Mouse (Mus musculus) liver, embryonic 13.5 days (tissue): Measurements from ENCODE around the gene Syngr1. TPM values are rescaled to one million over a fixed set of nuclear protein-coding genes. Genes with fewer than 3 reads are reported as not detected.

ENCODE experiments used
- ATAC-seq: fragments of 200-750 bp; cut with Nextera tagmentation; 2 replicates; pipeline ENCODE4 v1.8.0; 2017; ENCODE audit warnings: low read depth, mild to moderate bottlenecking, moderate number of reproducible peaks, moderate library complexity
- DNase-seq: peaks from one replicate; pipeline ENCODE4 v3.0.0; 2022
- H3K27ac ChIP-seq: fragments of 300-500 bp; sonication (generic); 2 replicates; pipeline ENCODE4 v1.5.1; 2015; ENCODE audit warnings: moderate library complexity, mild to moderate bottlenecking, inconsistent platforms
- H3K27me3 ChIP-seq: fragments of 300-500 bp; sonication (generic); 2 replicates; pipeline ENCODE4 v1.6.1; 2015; ENCODE audit warnings: mild to moderate bottlenecking, inconsistent platforms
- H3K36me3 ChIP-seq: fragments of 300-500 bp; sonication (generic); 2 replicates; pipeline ENCODE4 v1.6.1; 2015; ENCODE audit warnings: mild to moderate bottlenecking, inconsistent platforms
- H3K4me1 ChIP-seq: fragments of 300-500 bp; sonication (generic); replicated peaks from 2 replicates; pipeline ENCODE4 v1.6.1; 2015; ENCODE audit warnings: inconsistent platforms
- H3K4me2 ChIP-seq: fragments of 300-500 bp; sonication (generic); 2 replicates; pipeline ENCODE4 v1.6.1; 2015; ENCODE audit warnings: inconsistent platforms, mild to moderate bottlenecking, moderate library complexity
- H3K4me3 ChIP-seq: fragments of 300-500 bp; sonication (generic); replicated peaks from 2 replicates; pipeline ENCODE4 v1.5.1; 2015; ENCODE audit warnings: mild to moderate bottlenecking, inconsistent platforms
- H3K9ac ChIP-seq: fragments of 300-500 bp; sonication (generic); 2 replicates; pipeline ENCODE4 v1.6.1; 2015; ENCODE audit warnings: mild to moderate bottlenecking, inconsistent platforms
- H3K9me3 ChIP-seq: fragments of 300-500 bp; sonication (generic); replicated peaks from 2 replicates; pipeline ENCODE4 v1.6.1; 2016; ENCODE audit warnings: inconsistent platforms
- WGBS: fragments of 180-500 bp; shearing (Covaris S2); methylation state at CpG from one replicate; pipeline ENCODE4 v1.1.7; 2015; ENCODE audit not compliant: insufficient replicate concordance; 5-methylcytosine and 5-hydroxymethylcytosine counted together
- polyA plus RNA-seq: library from polyadenylated mRNA; unstranded; fragments of >200 nt; fragmentation: Nextera tagmentation; extraction: Ambion mirVana; gene quantifications from 2 replicates; pipeline ENCODE4 v1.2.1, GENCODE M21; 2015

Gene Syngr1
- polyA plus RNA-seq, 1 experiment from 2014 or later = 20.5 TPM

DNA sequence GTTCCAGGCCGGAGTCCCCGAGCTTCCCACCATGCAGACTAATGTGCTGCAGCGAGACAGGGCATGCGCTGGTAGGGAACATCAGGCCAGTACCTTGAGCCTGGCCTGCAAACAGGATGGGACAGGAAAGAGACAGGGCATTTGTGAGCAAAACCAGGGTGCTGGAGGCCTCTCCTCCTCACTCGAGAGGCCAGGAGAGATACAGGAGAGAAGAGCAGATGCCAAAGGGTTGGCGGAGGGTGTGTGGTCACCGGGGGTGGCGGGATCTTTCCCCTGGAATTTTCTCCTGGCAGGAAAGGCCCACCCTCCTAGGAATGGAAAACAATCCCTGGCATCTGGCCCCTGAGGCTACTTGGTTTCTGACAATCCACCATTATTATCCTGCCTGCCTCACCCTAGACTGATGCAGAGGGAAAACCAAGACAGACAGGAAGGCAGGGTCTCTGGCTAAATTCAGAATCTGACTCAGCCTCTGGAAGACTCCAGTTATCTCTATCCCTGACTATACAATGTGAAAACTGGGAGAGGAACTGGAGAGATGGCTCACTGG is 21.0 kb upstream of the Syngr1 start:
- Histone ChIP-seq H3K27me3 (peaks cover 17% of the 10 kb centered on the region; the same call in 1 of the 2 replicates), H3K4me2 (no peak overlapping the region), H3K36me3 (no peaks in the 10 kb centered on the region), H3K27ac (no peak overlapping the region), H3K4me1 (peaks cover 25% of the 10 kb centered on the region), H3K9me3 (no peaks in the 10 kb centered on the region), H3K9ac (no peak overlapping the region), H3K4me3 (no peak overlapping the region)
- no peak for DNase-seq
- no peak for ATAC-seq
- 58% methylated on average over 8 of the region's 8 CpGs for WGBS

DNA sequence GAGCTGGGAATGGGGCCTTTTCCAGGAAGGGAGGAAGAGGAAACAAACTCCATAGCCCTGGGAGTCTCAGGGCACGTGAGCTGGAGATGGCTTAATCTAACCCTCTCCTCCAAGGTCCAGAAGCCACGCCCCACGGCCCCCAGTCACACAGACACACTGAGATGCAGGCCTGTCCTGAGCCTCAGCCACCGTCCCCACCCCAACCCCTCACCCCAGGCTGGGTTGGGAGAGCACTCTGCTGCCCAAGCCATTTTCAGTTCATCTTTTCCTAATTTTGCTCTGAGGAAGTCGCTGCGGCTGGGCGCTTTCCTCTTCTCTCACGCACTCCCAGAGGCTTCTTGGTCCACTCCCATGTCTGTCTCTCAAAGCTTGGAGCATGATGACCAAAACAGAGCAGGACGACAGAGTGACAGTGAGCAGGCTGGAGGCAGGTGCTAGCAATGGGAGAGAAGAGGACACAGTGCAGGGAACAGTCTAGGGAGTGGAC is 19.1 kb upstream of the Syngr1 start:
- H3K9me3 ChIP-seq = no peaks in the 10 kb centered on the region
- ATAC-seq = no peak
- H3K27ac ChIP-seq = no peak overlapping the region
- peaks cover 14% of the 10 kb centered on the region; the same call in 1 of the 2 replicates for H3K27me3 ChIP-seq
- H3K4me2 ChIP-seq = no peak overlapping the region
- peaks cover 5% of the 10 kb centered on the region for H3K36me3 ChIP-seq
- no peak for DNase-seq
- H3K9ac ChIP-seq = no peak overlapping the region
- 24% methylated on average over 9 of the region's 9 CpGs for whole genome bisulfite sequencing
- no peak overlapping the region for H3K4me3 ChIP-seq
- H3K4me1 ChIP-seq = peaks cover 43% of the 10 kb centered on the region

DNA sequence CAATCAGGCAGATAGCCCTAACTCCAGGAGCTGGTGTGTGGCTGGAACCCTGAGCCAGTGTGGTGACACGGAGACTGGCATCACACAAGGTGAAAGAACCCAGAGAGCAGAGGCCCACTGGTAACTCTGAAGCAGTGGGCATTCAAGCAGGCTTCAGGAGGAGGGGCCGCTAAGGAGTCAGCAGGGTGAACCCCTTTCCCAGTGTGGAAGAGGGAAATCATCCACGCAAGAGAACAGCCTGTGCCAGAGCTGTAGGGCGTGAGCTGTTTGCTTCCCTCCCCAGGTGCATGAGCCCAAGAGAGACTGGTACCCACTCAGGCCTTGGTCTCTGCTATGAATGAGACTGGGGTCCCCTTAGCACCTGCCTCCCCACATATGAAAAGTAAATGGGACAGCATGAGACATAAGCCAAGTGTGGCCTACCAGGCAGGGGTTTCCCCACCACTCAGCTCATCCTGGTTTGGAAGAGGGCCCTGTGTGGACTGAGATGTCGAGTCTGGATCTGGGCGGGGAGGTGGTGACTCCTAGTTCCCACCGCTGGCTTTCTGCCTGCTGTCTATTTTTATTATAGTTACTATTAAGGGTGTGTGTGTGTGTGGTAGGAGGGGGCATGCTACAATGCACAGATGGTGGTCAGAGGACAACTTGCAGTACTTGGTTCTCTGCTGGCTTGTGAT is 18.4 kb upstream of the Syngr1 start:
- no peak overlapping the region for H3K4me2 ChIP-seq
- peaks cover 12% of the 10 kb centered on the region; the same call in 1 of the 2 replicates for H3K27me3 ChIP-seq
- H3K27ac ChIP-seq = no peak overlapping the region
- peaks cover 48% of the 10 kb centered on the region for H3K4me1 ChIP-seq
- no peak overlapping the region for H3K4me3 ChIP-seq
- H3K9ac ChIP-seq = no peak overlapping the region
- H3K9me3 ChIP-seq = no peaks in the 10 kb centered on the region
- WGBS = 73% methylated on average over 7 of the region's 7 CpGs
- ATAC-seq (no peak), DNase-seq (no peak)
- H3K36me3 ChIP-seq = peaks cover 13% of the 10 kb centered on the region

DNA sequence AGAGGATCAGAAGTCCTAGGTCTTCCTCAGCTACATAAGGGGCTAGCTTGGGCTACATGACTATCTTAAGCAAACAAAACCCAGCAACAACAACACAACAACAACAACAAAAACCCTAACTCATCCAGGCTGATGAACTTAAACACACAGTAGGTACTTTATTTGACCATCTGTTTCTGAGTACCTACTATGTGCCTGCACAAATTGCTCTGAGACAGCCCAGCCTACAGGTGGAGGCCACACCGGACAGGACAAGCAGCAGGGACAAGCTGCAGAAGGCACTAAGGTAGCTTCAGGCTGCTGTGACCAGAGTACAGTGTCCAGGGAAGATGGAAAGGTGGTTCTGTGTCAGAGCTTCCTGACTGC is 17.9 kb upstream of the Syngr1 start:
- no peak overlapping the region for H3K27ac ChIP-seq
- H3K36me3 ChIP-seq = peaks cover 18% of the 10 kb centered on the region
- DNase-seq (no peak), ATAC-seq (no peak)
- H3K27me3 ChIP-seq = peaks cover 12% of the 10 kb centered on the region; the same call in 1 of the 2 replicates
- 91% methylated on average over 1 of the region's 1 CpGs for WGBS
- no peaks in the 10 kb centered on the region for H3K9me3 ChIP-seq
- no peak overlapping the region for H3K4me2 ChIP-seq
- no peak overlapping the region for H3K4me3 ChIP-seq
- peaks cover 53% of the 10 kb centered on the region for H3K4me1 ChIP-seq
- H3K9ac ChIP-seq = no peak overlapping the region

GRCm38 (mm10) chr15:80074663-80075373 is 16.3 kb upstream of the Syngr1 start:
- Histone ChIP-seq H3K4me1 (peaks cover 69% of the 10 kb centered on the region), H3K9ac (peak overlapping the region; percentile 35; the same call in 1 of the 2 replicates), H3K4me3 (no peak overlapping the region), H3K36me3 (peaks cover 34% of the 10 kb centered on the region), H3K27me3 (peaks cover 12% of the 10 kb centered on the region; the same call in 1 of the 2 replicates), H3K27ac (peak overlapping the region; percentile 80), H3K9me3 (no peaks in the 10 kb centered on the region), H3K4me2 (no peak overlapping the region)
- DNase-seq = no peak
- 29% methylated on average over 6 of the region's 6 CpGs for WGBS
- ATAC-seq = no peak

DNA sequence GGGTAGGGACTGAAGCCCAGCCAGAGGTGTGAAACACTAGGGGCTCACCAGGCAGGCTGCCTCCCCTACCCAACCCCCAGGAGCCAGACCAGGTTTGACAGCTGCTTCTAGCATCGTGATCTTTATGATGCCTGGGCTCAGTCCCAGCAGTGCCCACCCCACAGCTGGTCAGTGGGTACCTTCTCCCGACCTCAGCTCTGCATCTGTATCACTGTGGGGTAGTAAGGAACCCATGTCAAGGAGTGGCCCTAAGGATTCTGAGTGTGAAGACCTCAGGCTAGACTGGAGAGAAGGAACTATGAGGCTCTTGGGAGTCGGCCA is 15.8 kb upstream of the Syngr1 start:
- Histone ChIP-seq H3K9ac (peak overlapping the region; percentile 35; the same call in 1 of the 2 replicates), H3K27me3 (peaks cover 12% of the 10 kb centered on the region; the same call in 1 of the 2 replicates), H3K4me2 (no peak overlapping the region), H3K27ac (peak overlapping the region; percentile 80), H3K36me3 (peaks cover 39% of the 10 kb centered on the region), H3K9me3 (no peaks in the 10 kb centered on the region), H3K4me3 (no peak overlapping the region), H3K4me1 (peaks cover 74% of the 10 kb centered on the region)
- ATAC-seq (no peak), DNase-seq (no peak)
- WGBS = 33% methylated on average over 3 of the region's 3 CpGs

GRCm38 (mm10) chr15:80075733-80076337 is 15.3 kb upstream of the Syngr1 start:
- ATAC-seq (peak; percentile 69), DNase-seq (peak; percentile 56)
- Histone ChIP-seq H3K4me1 (peaks cover 79% of the 10 kb centered on the region), H3K4me3 (no peak overlapping the region), H3K9me3 (no peaks in the 10 kb centered on the region), H3K4me2 (no peak overlapping the region), H3K36me3 (peaks cover 44% of the 10 kb centered on the region), H3K27me3 (peaks cover 12% of the 10 kb centered on the region; the same call in 1 of the 2 replicates), H3K9ac (peak overlapping the region; percentile 20; the same call in 1 of the 2 replicates), H3K27ac (peak overlapping the region; percentile 80)
- 24% methylated on average over 5 of the region's 5 CpGs for WGBS

DNA sequence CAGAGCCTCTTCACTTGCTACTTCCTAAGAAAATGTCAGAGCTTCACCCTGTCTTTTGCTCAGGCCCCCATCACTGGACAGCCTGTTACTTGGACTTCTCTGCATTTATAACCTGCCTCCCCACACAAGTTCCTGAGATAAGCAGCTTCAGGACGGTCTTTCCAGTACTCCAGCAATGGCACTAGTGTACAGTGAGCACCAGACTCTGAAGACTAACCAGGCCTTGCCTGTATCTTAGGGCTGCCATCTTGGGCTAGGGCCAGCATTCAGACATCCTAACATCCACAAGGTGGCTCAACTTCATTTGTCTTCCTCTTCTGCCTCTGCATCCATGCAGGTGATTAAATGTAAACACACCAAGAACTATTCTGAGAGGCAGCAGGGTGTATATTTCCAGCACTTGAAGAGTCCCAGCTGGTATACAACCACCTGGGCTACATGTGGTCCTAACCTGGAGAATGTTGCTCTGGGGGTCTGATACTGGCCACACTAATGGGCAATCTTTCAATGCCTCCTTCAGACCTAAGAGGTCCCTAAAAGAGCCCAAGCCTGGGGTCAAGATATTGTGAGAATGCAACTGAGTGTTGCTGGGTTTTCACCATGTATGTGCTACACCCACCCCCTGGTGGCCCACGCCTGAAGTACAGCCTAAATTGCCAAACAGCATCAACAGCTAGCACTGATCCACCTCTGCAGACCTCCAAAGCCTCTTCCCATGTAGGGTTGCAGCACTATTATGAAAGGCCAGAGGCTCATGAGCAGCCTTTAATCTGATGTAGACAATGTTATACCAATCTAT is 14.6 kb upstream of the Syngr1 start:
- peak; percentile 73 for ATAC-seq
- WGBS = 2% methylated on average over 2 of the region's 2 CpGs

GRCm38 (mm10) chr15:80078058-80078814 is 12.9 kb upstream of the Syngr1 start:
- peaks cover 61% of the 10 kb centered on the region for H3K36me3 ChIP-seq
- H3K9me3 ChIP-seq = no peaks in the 10 kb centered on the region
- DNase-seq = no peak
- peak overlapping the region; percentile 90 for H3K4me2 ChIP-seq
- H3K9ac ChIP-seq = peak overlapping the region; percentile 95
- no peaks in the 10 kb centered on the region for H3K27me3 ChIP-seq
- ATAC-seq = no peak
- WGBS = 70% methylated on average over 11 of the region's 11 CpGs
- H3K27ac ChIP-seq = peak overlapping the region; percentile 94
- H3K4me3 ChIP-seq = peak overlapping the region; percentile 87; the same call in 1 of the 2 replicates
- peaks cover 76% of the 10 kb centered on the region for H3K4me1 ChIP-seq

More for the DNA sequence above, 14.6 kb upstream of the Syngr1 start:
- H3K9ac ChIP-seq = no peak overlapping the region
- peaks cover 51% of the 10 kb centered on the region for H3K36me3 ChIP-seq
- DNase-seq = peak; percentile 82
- H3K27me3 ChIP-seq = peaks cover 9% of the 10 kb centered on the region; the same call in 1 of the 2 replicates
- H3K4me2 ChIP-seq = no peak overlapping the region
- H3K4me1 ChIP-seq = peaks cover 83% of the 10 kb centered on the region
- H3K4me3 ChIP-seq = no peak overlapping the region
- H3K9me3 ChIP-seq = no peaks in the 10 kb centered on the region
- H3K27ac ChIP-seq = peak overlapping the region; percentile 80

- no peak for DNase-seq
- no peak for ATAC-seq
- H3K27me3 ChIP-seq = no peaks in the 10 kb centered on the region
- peaks cover 61% of the 10 kb centered on the region for H3K36me3 ChIP-seq
- H3K4me2 ChIP-seq = peak overlapping the region; percentile 90
- H3K9ac ChIP-seq = peak overlapping the region; percentile 95
- H3K9me3 ChIP-seq = no peaks in the 10 kb centered on the region
- H3K4me1 ChIP-seq = peaks cover 80% of the 10 kb centered on the region
- 78% methylated on average over 5 of the region's 5 CpGs for WGBS
- H3K4me3 ChIP-seq = peak overlapping the region; percentile 87
- peak overlapping the region; percentile 94 for H3K27ac ChIP-seq
Measured at GRCm38 (mm10) chr15:80079129-80079668, 11.9 kb upstream of the Syngr1 start.
